Mouse (Mus musculus) megakaryocyte progenitor cell, adult 5-6 weeks (primary cell): ENCODE measurements around the gene Rpp30. TPM values are rescaled to one million over a fixed set of nuclear protein-coding genes. Genes with fewer than 3 reads are reported as not detected.

ENCODE experiments used
- ATAC-seq: replicated peaks from 2 replicates; pipeline ENCODE4 v1.8.0; 2016; ENCODE audit warnings: mild to moderate bottlenecking, moderate TSS enrichment, inconsistent platforms; ENCODE audit not compliant: poor library complexity
- total RNA-seq, 2 experiments: library from RNA; stranded (forward) in 1 of 2; stranded (reverse) in 1 of 2; fragments of 157-497, 149-512 nt in 1 of 2; fragments of 200-1000 nt in 1 of 2; gene quantifications; 2 replicates each; pipeline versions ENCODE4 v1.2.3 to v1.2.4; 2015 to 2017

The Rpp30 gene
- total RNA-seq, 2 experiments from 2014 or later: 44.9 to 70.4 TPM

GRCm38 (mm10) chr19:36124203-36124602 is 40.7 kb downstream of the Rpp30 start:
- no peak for ATAC-seq

- ATAC-seq: no peak
Measured at GRCm38 (mm10) chr19:36128440-36128839, 44.9 kb downstream of the Rpp30 start.

GRCm38 (mm10) chr19:36129213-36129612 is 45.7 kb downstream of the Rpp30 start:
- ATAC-seq: no peak; the same call in 1 of the 2 replicates

- peak; percentile 82 for ATAC-seq
Measured at GRCm38 (mm10) chr19:36129643-36130042, 46.1 kb downstream of the Rpp30 start.

- no peak for ATAC-seq
Measured at GRCm38 (mm10) chr19:36130181-36130580, 46.7 kb downstream of the Rpp30 start.

- no peak for ATAC-seq
Measured at GRCm38 (mm10) chr19:36131990-36132389, 48.5 kb downstream of the Rpp30 start.

- ATAC-seq: no peak
Measured at GRCm38 (mm10) chr19:36133064-36133463, 49.5 kb downstream of the Rpp30 start.

- ATAC-seq: no peak
Measured at GRCm38 (mm10) chr19:36133731-36134130, 50.2 kb downstream of the Rpp30 start.

GRCm38 (mm10) chr19:36143571-36143970 is 60.1 kb downstream of the Rpp30 start:
- ATAC-seq: no peak

GRCm38 (mm10) chr19:36148578-36148977 is 65.1 kb downstream of the Rpp30 start:
- no peak for ATAC-seq

GRCm38 (mm10) chr19:36150241-36151007 is 66.9 kb downstream of the Rpp30 start:
- no peak for ATAC-seq

Other genes starting within 250 kb of the Rpp30 start
- gene Htr7, start 26.2 kb upstream of the Rpp30 start, total RNA-seq (2015): 0.12 TPM in 1 of 2 replicates, not detected in the other
- not detected in 2 replicates for gene Htr7, start 26.2 kb upstream of the Rpp30 start, total RNA-seq (2017)
- gene Ankrd1, start 36.4 kb downstream of the Rpp30 start, total RNA-seq (2015): not detected in 2 replicates
- not detected in 2 replicates for gene Ankrd1, start 36.4 kb downstream of the Rpp30 start, total RNA-seq (2017)